Mouse (Mus musculus): ENCODE measurements around the gene Olfr1019. TPM values are rescaled to one million over a fixed set of nuclear protein-coding genes. Genes with fewer than 3 reads are reported as not detected.

Gene Olfr1019
- not detected in 2 replicates for polyA plus RNA-seq (2016; fragmentation: Nextera tagmentation; extraction: Ambion mirVana)

DNA sequence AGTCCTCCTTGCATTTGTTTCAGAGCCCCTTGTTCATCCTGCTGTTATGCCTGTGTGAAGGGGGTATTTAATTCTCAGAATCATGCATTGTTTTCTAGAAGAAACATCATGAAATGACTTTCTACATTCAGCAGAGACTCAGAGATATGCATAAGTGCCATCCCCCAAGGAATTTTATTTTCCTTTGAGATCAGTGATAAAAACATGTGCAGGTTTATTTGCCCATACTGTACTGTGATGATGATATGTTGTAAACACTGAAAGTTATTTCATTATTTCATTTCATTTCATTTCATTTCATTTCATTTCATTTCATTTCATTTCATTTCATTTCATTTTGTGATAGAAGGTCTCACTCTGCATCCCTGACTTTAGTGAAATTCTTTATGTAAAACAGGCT lies at the start of gene Olfr1019:
Gene Olfr1019, minus strand, starts transcription at position 101 of the 400 bp plus-strand sequence.
- Histone ChIP-seq H3K36me3 (replicated peaks) (no peaks in the 10 kb centered on the region), H3K4me3 (replicated peaks) (no peak within 1 kb of the TSS), H3K27me3 (no peaks in the 10 kb centered on the region), H3K9ac (no peak within 1 kb of the TSS), H3K9me3 (no peaks in the 10 kb centered on the region), H3K27ac (no peak within 1 kb of the TSS), H3K4me1 (no peaks in the 10 kb centered on the region), H3K4me2 (no peak within 1 kb of the TSS)
- ATAC-seq (ENCODE audit: low FRiP score), result no peak

DNA sequence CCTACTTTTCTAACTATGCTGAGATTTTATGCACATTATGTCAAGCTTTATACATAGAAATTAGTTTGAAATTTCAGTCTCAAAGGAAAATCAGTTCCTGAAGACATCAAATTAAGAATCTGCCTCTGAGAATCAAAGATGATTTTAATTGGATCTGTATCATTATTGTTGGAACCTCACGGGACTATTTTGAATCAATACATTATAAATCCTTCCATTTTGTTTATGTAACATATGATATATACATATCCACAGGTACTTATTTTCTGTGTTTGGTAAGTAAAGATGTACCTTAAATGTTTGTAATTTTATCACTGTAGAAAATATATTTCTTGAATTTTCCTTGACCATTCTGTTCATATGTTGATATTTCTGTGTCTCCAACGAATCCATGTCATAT lies 40.1 kb upstream of the Olfr1019 start, which contains the start of gene Olfr1023:
Gene Olfr1023, plus strand, starts transcription at position 301 of the 400 bp plus-strand sequence.
- Histone ChIP-seq H3K4me2 (no peak within 1 kb of the TSS), H3K4me1 (no peaks in the 10 kb centered on the region), H3K36me3 (replicated peaks) (no peaks in the 10 kb centered on the region), H3K27me3 (no peaks in the 10 kb centered on the region), H3K4me3 (replicated peaks) (no peak within 1 kb of the TSS), H3K9me3 (no peaks in the 10 kb centered on the region), H3K9ac (no peak within 1 kb of the TSS), H3K27ac (no peak within 1 kb of the TSS)
- WGBS, result 74% methylated on average over 2 of the region's 2 CpGs
- no peak for ATAC-seq (ENCODE audit: low FRiP score)

DNA sequence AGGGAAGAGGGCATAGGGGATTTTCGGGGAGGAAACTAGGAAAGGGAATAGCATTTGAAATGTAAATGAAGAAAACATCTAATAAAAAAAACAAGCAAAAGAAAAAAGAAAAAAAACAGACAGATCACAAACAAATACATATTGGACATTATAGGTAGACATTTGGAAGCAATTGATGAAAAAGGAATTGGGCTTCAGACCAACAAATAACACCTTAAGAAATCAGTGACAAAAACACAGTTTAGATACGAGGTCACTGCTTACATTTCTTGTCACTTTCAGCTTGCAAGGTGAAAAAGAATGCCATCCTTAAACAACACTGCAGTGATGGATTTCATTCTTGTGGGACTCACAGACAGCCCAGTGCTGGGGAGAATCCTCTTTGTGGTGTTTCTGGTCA lies 23.0 kb upstream of the Olfr1019 start, which contains the start of gene Olfr1022:
Gene Olfr1022, plus strand, starts transcription at position 301 of the 400 bp plus-strand sequence.
- Histone ChIP-seq H3K9me3 (no peaks in the 10 kb centered on the region), H3K4me3 (replicated peaks) (no peak within 1 kb of the TSS), H3K4me2 (no peak within 1 kb of the TSS), H3K36me3 (replicated peaks) (no peaks in the 10 kb centered on the region), H3K9ac (no peak within 1 kb of the TSS), H3K4me1 (no peaks in the 10 kb centered on the region), H3K27me3 (no peaks in the 10 kb centered on the region), H3K27ac (no peak within 1 kb of the TSS)
- no peak for ATAC-seq (ENCODE audit: low FRiP score)
- WGBS, result 80% methylated on average over 2 of the region's 2 CpGs

DNA sequence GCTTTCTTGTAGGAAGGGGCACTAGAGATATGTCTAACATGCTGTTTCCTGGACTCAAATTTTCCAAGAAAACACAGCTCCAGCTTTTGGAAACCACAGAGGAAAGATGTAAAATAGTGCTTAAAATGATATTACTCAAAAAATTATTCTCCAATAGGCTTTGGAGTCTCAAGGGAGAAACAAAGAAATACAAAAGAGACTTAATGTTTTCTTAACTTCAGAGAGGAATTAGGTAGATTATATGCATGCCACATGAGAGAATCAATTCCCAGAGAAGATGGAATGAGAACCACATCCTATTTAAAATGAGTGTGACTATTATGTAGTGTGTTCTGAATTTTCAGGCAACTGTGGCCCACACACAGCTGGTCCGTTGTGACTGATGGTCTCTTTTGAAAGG lies 1.4 kb upstream of the Olfr1019 start, which contains the start of gene Olfr1020:
Gene Olfr1020, plus strand, starts transcription at position 301 of the 400 bp plus-strand sequence.
- no peak for ATAC-seq (ENCODE audit: low FRiP score)
- H3K36me3 ChIP-seq (replicated peaks), result no peaks in the 10 kb centered on the region
- no peak within 1 kb of the TSS for H3K27ac ChIP-seq
- H3K9ac ChIP-seq, result no peak within 1 kb of the TSS
- no peaks in the 10 kb centered on the region for H3K9me3 ChIP-seq
- H3K4me3 ChIP-seq (replicated peaks), result no peak within 1 kb of the TSS
- no peak within 1 kb of the TSS for H3K4me2 ChIP-seq
- 71% methylated on average over 1 of the region's 1 CpGs for WGBS
- H3K27me3 ChIP-seq, result no peaks in the 10 kb centered on the region
- no peaks in the 10 kb centered on the region for H3K4me1 ChIP-seq

DNA sequence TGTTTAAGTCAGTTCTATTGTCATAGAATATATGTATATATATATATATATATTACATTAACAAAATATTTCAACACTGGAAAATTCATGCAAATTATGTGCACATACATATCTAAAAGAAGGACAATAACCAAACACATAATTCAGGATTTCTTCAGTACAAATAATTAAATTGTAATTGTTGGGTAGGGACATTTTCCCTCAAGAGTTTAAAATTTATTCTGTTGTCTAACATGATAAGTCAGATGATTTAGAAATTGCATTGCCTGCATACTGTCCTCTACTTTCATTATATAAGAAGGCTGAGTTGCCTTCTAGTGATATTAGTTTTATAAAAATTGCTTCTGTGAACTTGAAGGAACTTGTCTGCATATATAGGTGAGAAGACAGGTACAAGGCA lies 27.1 kb downstream of the Olfr1019 start, which contains the start of gene Olfr1018:
Gene Olfr1018, plus strand, starts transcription at position 301 of the 400 bp plus-strand sequence.
- Histone ChIP-seq H3K27me3 (no peaks in the 10 kb centered on the region), H3K4me3 (replicated peaks) (no peak within 1 kb of the TSS), H3K36me3 (replicated peaks) (no peaks in the 10 kb centered on the region), H3K27ac (no peak within 1 kb of the TSS), H3K9me3 (no peaks in the 10 kb centered on the region), H3K4me2 (no peak within 1 kb of the TSS), H3K4me1 (no peaks in the 10 kb centered on the region), H3K9ac (no peak within 1 kb of the TSS)
- ATAC-seq (ENCODE audit: low FRiP score), result no peak

DNA sequence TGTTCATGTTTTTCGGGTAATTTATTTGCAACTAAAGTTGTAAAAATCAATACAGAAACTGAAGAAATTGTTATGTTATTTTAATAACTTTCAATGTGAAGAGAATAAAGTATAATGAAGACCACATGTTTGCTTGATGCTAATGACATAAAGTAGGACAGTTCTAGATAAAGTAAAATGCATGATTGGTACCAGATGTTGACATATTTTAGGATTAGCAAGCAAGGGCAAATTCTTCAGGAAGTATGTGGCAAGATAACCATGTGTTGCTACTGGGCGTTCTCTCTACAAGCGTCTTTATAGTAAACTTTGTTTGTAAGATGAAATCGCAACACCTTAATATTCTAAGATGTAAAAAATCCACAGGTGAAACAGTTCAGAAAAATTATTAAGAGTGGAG lies 40.8 kb downstream of the Olfr1019 start:
- Histone ChIP-seq H3K36me3 (replicated peaks) (no peaks in the 10 kb centered on the region), H3K4me1 (no peaks in the 10 kb centered on the region), H3K9ac (no peak overlapping the region), H3K27me3 (no peaks in the 10 kb centered on the region), H3K9me3 (no peaks in the 10 kb centered on the region), H3K27ac (no peak overlapping the region), H3K4me3 (replicated peaks) (no peak overlapping the region), H3K4me2 (no peak overlapping the region)
- WGBS, result 90% methylated on average over 4 of the region's 4 CpGs
- no peak for ATAC-seq (ENCODE audit: low FRiP score)

DNA sequence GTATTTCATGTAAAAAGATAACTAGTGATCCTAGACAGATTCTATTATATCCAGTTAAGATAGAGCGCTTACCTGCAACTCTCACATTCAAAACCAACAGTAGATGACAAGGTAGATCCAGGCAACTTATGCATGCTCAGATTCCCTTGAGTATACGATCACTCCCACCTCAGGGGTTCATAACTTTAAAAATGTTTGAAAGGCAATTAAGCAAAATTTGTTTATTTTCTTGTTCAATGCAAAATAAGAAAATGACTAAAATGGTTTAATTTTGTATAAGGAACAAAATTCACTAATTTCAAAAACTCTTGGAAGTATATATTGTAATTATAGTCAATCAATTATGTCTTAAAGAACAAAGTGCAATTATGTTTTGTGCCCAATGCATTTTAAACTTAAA lies 42.8 kb downstream of the Olfr1019 start, which contains the start of gene Olfr1016:
Gene Olfr1016, minus strand, starts transcription at position 101 of the 400 bp plus-strand sequence.
- Histone ChIP-seq H3K4me1 (no peaks in the 10 kb centered on the region), H3K36me3 (replicated peaks) (no peaks in the 10 kb centered on the region), H3K9ac (no peak within 1 kb of the TSS), H3K9me3 (no peaks in the 10 kb centered on the region), H3K4me2 (no peak within 1 kb of the TSS), H3K27ac (no peak within 1 kb of the TSS), H3K27me3 (no peaks in the 10 kb centered on the region), H3K4me3 (replicated peaks) (no peak within 1 kb of the TSS)
- ATAC-seq (ENCODE audit: low FRiP score), result no peak
- 89% methylated on average over 2 of the region's 2 CpGs for WGBS

DNA sequence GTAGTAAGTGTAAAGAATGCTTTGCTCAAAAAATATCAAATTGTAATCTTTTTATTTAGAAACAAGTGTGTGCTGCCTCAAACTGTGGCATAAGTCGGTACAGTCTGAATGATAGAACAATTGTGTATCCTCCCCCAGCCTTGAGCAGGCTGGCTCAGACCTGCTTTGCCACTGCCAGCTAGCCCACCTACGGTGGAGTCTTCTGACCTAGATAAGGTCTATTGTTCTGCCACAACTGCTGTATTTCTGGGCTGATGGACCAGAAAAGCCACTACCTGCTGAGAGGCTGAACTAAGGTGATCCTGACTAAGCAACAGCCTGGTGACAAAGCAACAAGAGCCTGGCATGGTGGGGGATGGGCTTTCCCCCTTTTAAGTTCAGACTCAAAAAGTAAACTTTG lies 53.0 kb downstream of the Olfr1019 start:
- no peak overlapping the region for H3K9ac ChIP-seq
- 17% methylated on average over 2 of the region's 2 CpGs for WGBS
- H3K4me1 ChIP-seq, result no peaks in the 10 kb centered on the region
- no peaks in the 10 kb centered on the region for H3K36me3 ChIP-seq (replicated peaks)
- H3K4me2 ChIP-seq, result no peak overlapping the region
- no peak overlapping the region for H3K27ac ChIP-seq
- no peak for ATAC-seq (ENCODE audit: low FRiP score)
- H3K27me3 ChIP-seq, result no peaks in the 10 kb centered on the region
- no peaks in the 10 kb centered on the region for H3K9me3 ChIP-seq
- no peak overlapping the region for H3K4me3 ChIP-seq (replicated peaks)

Other genes with a start within 250 kb of the Olfr1019 start
- not detected in 2 replicates for gene Olfr1000, start 233.6 kb downstream of the Olfr1019 start, polyA plus RNA-seq (2016; fragmentation: Nextera tagmentation; extraction: Ambion mirVana)
- gene Olfr1002, start 194.8 kb downstream of the Olfr1019 start, polyA plus RNA-seq (2016; fragmentation: Nextera tagmentation; extraction: Ambion mirVana), result not detected in 2 replicates
- not detected in 2 replicates for gene Olfr154, start 181.0 kb downstream of the Olfr1019 start, polyA plus RNA-seq (2016; fragmentation: Nextera tagmentation; extraction: Ambion mirVana)
- gene Olfr1006, start 166.7 kb downstream of the Olfr1019 start, polyA plus RNA-seq (2016; fragmentation: Nextera tagmentation; extraction: Ambion mirVana), result not detected in 2 replicates
- gene Olfr1008, start 156.1 kb downstream of the Olfr1019 start, polyA plus RNA-seq (2016; fragmentation: Nextera tagmentation; extraction: Ambion mirVana), result not detected in 2 replicates
- not detected in 2 replicates for gene Olfr1009, start 130.1 kb downstream of the Olfr1019 start, polyA plus RNA-seq (2016; fragmentation: Nextera tagmentation; extraction: Ambion mirVana)
- not detected in 2 replicates for gene Olfr1012, start 82.7 kb downstream of the Olfr1019 start, polyA plus RNA-seq (2016; fragmentation: Nextera tagmentation; extraction: Ambion mirVana)
- gene Olfr1013, start 78.4 kb downstream of the Olfr1019 start, polyA plus RNA-seq (2016; fragmentation: Nextera tagmentation; extraction: Ambion mirVana), result not detected in 2 replicates
- gene Olfr1014, start 72.8 kb downstream of the Olfr1019 start, polyA plus RNA-seq (2016; fragmentation: Nextera tagmentation; extraction: Ambion mirVana), result not detected in 2 replicates
- not detected in 2 replicates for gene Olfr1015, start 63.5 kb downstream of the Olfr1019 start, polyA plus RNA-seq (2016; fragmentation: Nextera tagmentation; extraction: Ambion mirVana)
- gene Olfr1016, start 42.9 kb downstream of the Olfr1019 start, polyA plus RNA-seq (2016; fragmentation: Nextera tagmentation; extraction: Ambion mirVana), result not detected in 2 replicates
- gene Olfr1018, start 27.0 kb downstream of the Olfr1019 start, polyA plus RNA-seq (2016; fragmentation: Nextera tagmentation; extraction: Ambion mirVana), result not detected in 2 replicates
- not detected in 2 replicates for gene Olfr1020, start 1.5 kb upstream of the Olfr1019 start, polyA plus RNA-seq (2016; fragmentation: Nextera tagmentation; extraction: Ambion mirVana)
- gene Olfr1022, start 23.1 kb upstream of the Olfr1019 start, polyA plus RNA-seq (2016; fragmentation: Nextera tagmentation; extraction: Ambion mirVana), result not detected in 2 replicates
- gene Olfr1023, start 40.2 kb upstream of the Olfr1019 start, polyA plus RNA-seq (2016; fragmentation: Nextera tagmentation; extraction: Ambion mirVana), result not detected in 2 replicates
- gene Olfr1024, start 59.6 kb upstream of the Olfr1019 start, polyA plus RNA-seq (2016; fragmentation: Nextera tagmentation; extraction: Ambion mirVana), result not detected in 2 replicates
- gene Olfr1025-ps1, start 69.7 kb upstream of the Olfr1019 start, polyA plus RNA-seq (2016; fragmentation: Nextera tagmentation; extraction: Ambion mirVana), result not detected in 2 replicates
- gene Olfr1026, start 76.1 kb upstream of the Olfr1019 start, polyA plus RNA-seq (2016; fragmentation: Nextera tagmentation; extraction: Ambion mirVana), result not detected in 2 replicates
- not detected in 2 replicates for gene Olfr1028, start 105.0 kb upstream of the Olfr1019 start, polyA plus RNA-seq (2016; fragmentation: Nextera tagmentation; extraction: Ambion mirVana)
- gene Olfr1029, start 128.4 kb upstream of the Olfr1019 start, polyA plus RNA-seq (2016; fragmentation: Nextera tagmentation; extraction: Ambion mirVana), result not detected in 2 replicates
- gene Olfr1030, start 133.8 kb upstream of the Olfr1019 start, polyA plus RNA-seq (2016; fragmentation: Nextera tagmentation; extraction: Ambion mirVana), result not detected in 2 replicates
- gene Olfr1031, start 144.8 kb upstream of the Olfr1019 start, polyA plus RNA-seq (2016; fragmentation: Nextera tagmentation; extraction: Ambion mirVana), result not detected in 2 replicates
- gene Olfr1032, start 160.1 kb upstream of the Olfr1019 start, polyA plus RNA-seq (2016; fragmentation: Nextera tagmentation; extraction: Ambion mirVana), result not detected in 2 replicates
- not detected in 2 replicates for gene Olfr1033, start 175.2 kb upstream of the Olfr1019 start, polyA plus RNA-seq (2016; fragmentation: Nextera tagmentation; extraction: Ambion mirVana)
- gene Olfr1034, start 200.4 kb upstream of the Olfr1019 start, polyA plus RNA-seq (2016; fragmentation: Nextera tagmentation; extraction: Ambion mirVana), result not detected in 2 replicates
- not detected in 2 replicates for gene Olfr1036, start 228.5 kb upstream of the Olfr1019 start, polyA plus RNA-seq (2016; fragmentation: Nextera tagmentation; extraction: Ambion mirVana)
- not detected in 2 replicates for gene Olfr1037, start 241.9 kb upstream of the Olfr1019 start, polyA plus RNA-seq (2016; fragmentation: Nextera tagmentation; extraction: Ambion mirVana)

Data from forebrain, embryonic 12.5 days (tissue).